Mouse (Mus musculus): ENCODE results near the gene Negr1. TPM values are rescaled to one million over a fixed set of nuclear protein-coding genes. Genes with fewer than 3 reads are reported as not detected.

Gene Negr1
- polyA plus RNA-seq, 1 experiment from 2014 or later: 5.3 TPM

GRCm38 (mm10) chr3:156895322-156895721 is 333.7 kb downstream of the Negr1 start:
- no peak for ATAC-seq (ENCODE audit: insufficient read depth, low FRiP score)
- Histone ChIP-seq H3K4me1 (ENCODE audit: control insufficient read depth, insufficient read depth, low read length) (no peaks in the 10 kb centered on the region), H3K9ac (ENCODE audit: low read length) (no peak overlapping the region), H3K9me3 (replicated peaks; ENCODE audit: control insufficient read depth, low read length) (no peaks in the 10 kb centered on the region), H3K36me3 (ENCODE audit: control insufficient read depth, insufficient read depth, low read length) (no peaks in the 10 kb centered on the region), H3K27me3 (ENCODE audit: control insufficient read depth, insufficient read depth, low read length) (no peaks in the 10 kb centered on the region), H3K4me3 (replicated peaks; ENCODE audit: low read length) (no peak overlapping the region), H3K4me2 (ENCODE audit: low read depth, low read length) (no peak overlapping the region), H3K27ac (ENCODE audit: low read length) (no peak overlapping the region)
- 60% methylated on average over 4 of the region's 4 CpGs for WGBS

GRCm38 (mm10) chr3:156896106-156896505 is 334.5 kb downstream of the Negr1 start:
- no peaks in the 10 kb centered on the region for H3K36me3 ChIP-seq (ENCODE audit: control insufficient read depth, insufficient read depth, low read length)
- no peak overlapping the region for H3K4me3 ChIP-seq (replicated peaks; ENCODE audit: low read length)
- WGBS: 70% methylated on average over 4 of the region's 4 CpGs
- no peaks in the 10 kb centered on the region for H3K27me3 ChIP-seq (ENCODE audit: control insufficient read depth, insufficient read depth, low read length)
- no peaks in the 10 kb centered on the region for H3K4me1 ChIP-seq (ENCODE audit: control insufficient read depth, insufficient read depth, low read length)
- no peak overlapping the region for H3K4me2 ChIP-seq (ENCODE audit: low read depth, low read length)
- no peak overlapping the region for H3K9ac ChIP-seq (ENCODE audit: low read length)
- H3K27ac ChIP-seq (ENCODE audit: low read length): no peak overlapping the region
- no peak for ATAC-seq (ENCODE audit: insufficient read depth, low FRiP score)
- H3K9me3 ChIP-seq (replicated peaks; ENCODE audit: control insufficient read depth, low read length): no peaks in the 10 kb centered on the region

- Histone ChIP-seq H3K9ac (ENCODE audit: low read length) (no peak overlapping the region), H3K4me2 (ENCODE audit: low read depth, low read length) (no peak overlapping the region), H3K27me3 (ENCODE audit: control insufficient read depth, insufficient read depth, low read length) (no peaks in the 10 kb centered on the region), H3K27ac (ENCODE audit: low read length) (no peak overlapping the region), H3K36me3 (ENCODE audit: control insufficient read depth, insufficient read depth, low read length) (no peaks in the 10 kb centered on the region), H3K9me3 (replicated peaks; ENCODE audit: control insufficient read depth, low read length) (no peaks in the 10 kb centered on the region), H3K4me1 (ENCODE audit: control insufficient read depth, insufficient read depth, low read length) (no peaks in the 10 kb centered on the region), H3K4me3 (replicated peaks; ENCODE audit: low read length) (no peak overlapping the region)
- WGBS: 55% methylated on average over 1 of the region's 1 CpGs
- no peak for ATAC-seq (ENCODE audit: insufficient read depth, low FRiP score)
These were observed 335.0 kb downstream of the Negr1 start for GRCm38 (mm10) chr3:156896552-156896951.

GRCm38 (mm10) chr3:156901140-156901539 is 339.5 kb downstream of the Negr1 start:
- H3K9me3 ChIP-seq (replicated peaks; ENCODE audit: control insufficient read depth, low read length): no peaks in the 10 kb centered on the region
- no peak overlapping the region for H3K4me2 ChIP-seq (ENCODE audit: low read depth, low read length)
- H3K4me3 ChIP-seq (replicated peaks; ENCODE audit: low read length): no peak overlapping the region
- 80% methylated on average over 3 of the region's 3 CpGs for WGBS
- no peaks in the 10 kb centered on the region for H3K36me3 ChIP-seq (ENCODE audit: control insufficient read depth, insufficient read depth, low read length)
- H3K4me1 ChIP-seq (ENCODE audit: control insufficient read depth, insufficient read depth, low read length): no peaks in the 10 kb centered on the region
- H3K9ac ChIP-seq (ENCODE audit: low read length): no peak overlapping the region
- no peak overlapping the region for H3K27ac ChIP-seq (ENCODE audit: low read length)
- ATAC-seq (ENCODE audit: insufficient read depth, low FRiP score): no peak
- H3K27me3 ChIP-seq (ENCODE audit: control insufficient read depth, insufficient read depth, low read length): no peaks in the 10 kb centered on the region

- no peaks in the 10 kb centered on the region for H3K36me3 ChIP-seq (ENCODE audit: control insufficient read depth, insufficient read depth, low read length)
- no peak for ATAC-seq (ENCODE audit: insufficient read depth, low FRiP score)
- no peak overlapping the region for H3K9ac ChIP-seq (ENCODE audit: low read length)
- no peak overlapping the region for H3K4me3 ChIP-seq (replicated peaks; ENCODE audit: low read length)
- H3K27ac ChIP-seq (ENCODE audit: low read length): no peak overlapping the region
- WGBS: 80% methylated on average over 9 of the region's 9 CpGs
- no peaks in the 10 kb centered on the region for H3K4me1 ChIP-seq (ENCODE audit: control insufficient read depth, insufficient read depth, low read length)
- H3K4me2 ChIP-seq (ENCODE audit: low read depth, low read length): no peak overlapping the region
- no peaks in the 10 kb centered on the region for H3K9me3 ChIP-seq (replicated peaks; ENCODE audit: control insufficient read depth, low read length)
- no peaks in the 10 kb centered on the region for H3K27me3 ChIP-seq (ENCODE audit: control insufficient read depth, insufficient read depth, low read length)
These were observed 342.5 kb downstream of the Negr1 start for GRCm38 (mm10) chr3:156903925-156904576.

- H3K27me3 ChIP-seq (ENCODE audit: control insufficient read depth, insufficient read depth, low read length): no peaks in the 10 kb centered on the region
- no peaks in the 10 kb centered on the region for H3K4me1 ChIP-seq (ENCODE audit: control insufficient read depth, insufficient read depth, low read length)
- no peaks in the 10 kb centered on the region for H3K9me3 ChIP-seq (replicated peaks; ENCODE audit: control insufficient read depth, low read length)
- H3K36me3 ChIP-seq (ENCODE audit: control insufficient read depth, insufficient read depth, low read length): no peaks in the 10 kb centered on the region
- no peak overlapping the region for H3K4me3 ChIP-seq (replicated peaks; ENCODE audit: low read length)
- no peak overlapping the region for H3K27ac ChIP-seq (ENCODE audit: low read length)
- ATAC-seq (ENCODE audit: insufficient read depth, low FRiP score): no peak
- 81% methylated on average over 3 of the region's 3 CpGs for WGBS
- no peak overlapping the region for H3K9ac ChIP-seq (ENCODE audit: low read length)
- H3K4me2 ChIP-seq (ENCODE audit: low read depth, low read length): no peak overlapping the region
These were observed 351.2 kb downstream of the Negr1 start for GRCm38 (mm10) chr3:156912816-156913215.

GRCm38 (mm10) chr3:156921369-156921768 is 359.8 kb downstream of the Negr1 start:
- Histone ChIP-seq H3K36me3 (ENCODE audit: control insufficient read depth, insufficient read depth, low read length) (no peaks in the 10 kb centered on the region), H3K27me3 (ENCODE audit: control insufficient read depth, insufficient read depth, low read length) (no peaks in the 10 kb centered on the region), H3K9ac (ENCODE audit: low read length) (no peak overlapping the region), H3K9me3 (replicated peaks; ENCODE audit: control insufficient read depth, low read length) (no peaks in the 10 kb centered on the region), H3K4me1 (ENCODE audit: control insufficient read depth, insufficient read depth, low read length) (no peaks in the 10 kb centered on the region), H3K4me2 (ENCODE audit: low read depth, low read length) (no peak overlapping the region), H3K27ac (ENCODE audit: low read length) (no peak overlapping the region), H3K4me3 (replicated peaks; ENCODE audit: low read length) (no peak overlapping the region)
- no peak for ATAC-seq (ENCODE audit: insufficient read depth, low FRiP score)

- Histone ChIP-seq H3K27me3 (ENCODE audit: control insufficient read depth, insufficient read depth, low read length) (no peaks in the 10 kb centered on the region), H3K9me3 (replicated peaks; ENCODE audit: control insufficient read depth, low read length) (no peaks in the 10 kb centered on the region), H3K4me2 (ENCODE audit: low read depth, low read length) (no peak overlapping the region), H3K4me3 (replicated peaks; ENCODE audit: low read length) (no peak overlapping the region), H3K4me1 (ENCODE audit: control insufficient read depth, insufficient read depth, low read length) (no peaks in the 10 kb centered on the region), H3K27ac (ENCODE audit: low read length) (no peak overlapping the region), H3K36me3 (ENCODE audit: control insufficient read depth, insufficient read depth, low read length) (no peaks in the 10 kb centered on the region), H3K9ac (ENCODE audit: low read length) (no peak overlapping the region)
- ATAC-seq (ENCODE audit: insufficient read depth, low FRiP score): no peak
- WGBS: 82% methylated on average over 1 of the region's 1 CpGs
These were observed 361.6 kb downstream of the Negr1 start for GRCm38 (mm10) chr3:156923159-156923558.

GRCm38 (mm10) chr3:156925102-156925501 is 363.5 kb downstream of the Negr1 start:
- ATAC-seq (ENCODE audit: insufficient read depth, low FRiP score): no peak
- H3K4me2 ChIP-seq (ENCODE audit: low read depth, low read length): no peak overlapping the region
- no peak overlapping the region for H3K4me3 ChIP-seq (replicated peaks; ENCODE audit: low read length)
- WGBS: 87% methylated on average over 5 of the region's 5 CpGs
- no peak overlapping the region for H3K9ac ChIP-seq (ENCODE audit: low read length)
- no peaks in the 10 kb centered on the region for H3K9me3 ChIP-seq (replicated peaks; ENCODE audit: control insufficient read depth, low read length)
- no peak overlapping the region for H3K27ac ChIP-seq (ENCODE audit: low read length)
- H3K4me1 ChIP-seq (ENCODE audit: control insufficient read depth, insufficient read depth, low read length): no peaks in the 10 kb centered on the region
- no peaks in the 10 kb centered on the region for H3K27me3 ChIP-seq (ENCODE audit: control insufficient read depth, insufficient read depth, low read length)
- no peaks in the 10 kb centered on the region for H3K36me3 ChIP-seq (ENCODE audit: control insufficient read depth, insufficient read depth, low read length)
